Mouse (Mus musculus) liver, embryonic 13.5 days (tissue): ENCODE measurements around the gene Lmod1. TPM values are rescaled to one million over a fixed set of nuclear protein-coding genes. Genes with fewer than 3 reads are reported as not detected.

Experiments used
- ATAC-seq: fragments of 200-750 bp; cut with Nextera tagmentation; 2 replicates; pipeline ENCODE4 v1.8.0; 2017; ENCODE audit warnings: low read depth, mild to moderate bottlenecking, moderate number of reproducible peaks, moderate library complexity
- DNase-seq: peaks from one replicate; pipeline ENCODE4 v3.0.0; 2022
- H3K27ac ChIP-seq: fragments of 300-500 bp; sonication (generic); 2 replicates; pipeline ENCODE4 v1.5.1; 2015; ENCODE audit warnings: moderate library complexity, mild to moderate bottlenecking, inconsistent platforms
- H3K27me3 ChIP-seq: fragments of 300-500 bp; sonication (generic); 2 replicates; pipeline ENCODE4 v1.6.1; 2015; ENCODE audit warnings: mild to moderate bottlenecking, inconsistent platforms
- H3K36me3 ChIP-seq: fragments of 300-500 bp; sonication (generic); 2 replicates; pipeline ENCODE4 v1.6.1; 2015; ENCODE audit warnings: mild to moderate bottlenecking, inconsistent platforms
- H3K4me1 ChIP-seq: fragments of 300-500 bp; sonication (generic); replicated peaks from 2 replicates; pipeline ENCODE4 v1.6.1; 2015; ENCODE audit warnings: inconsistent platforms
- H3K4me2 ChIP-seq: fragments of 300-500 bp; sonication (generic); 2 replicates; pipeline ENCODE4 v1.6.1; 2015; ENCODE audit warnings: inconsistent platforms, mild to moderate bottlenecking, moderate library complexity
- H3K4me3 ChIP-seq: fragments of 300-500 bp; sonication (generic); replicated peaks from 2 replicates; pipeline ENCODE4 v1.5.1; 2015; ENCODE audit warnings: mild to moderate bottlenecking, inconsistent platforms
- H3K9ac ChIP-seq: fragments of 300-500 bp; sonication (generic); 2 replicates; pipeline ENCODE4 v1.6.1; 2015; ENCODE audit warnings: mild to moderate bottlenecking, inconsistent platforms
- H3K9me3 ChIP-seq: fragments of 300-500 bp; sonication (generic); replicated peaks from 2 replicates; pipeline ENCODE4 v1.6.1; 2016; ENCODE audit warnings: inconsistent platforms
- WGBS: fragments of 180-500 bp; shearing (Covaris S2); methylation state at CpG from one replicate; pipeline ENCODE4 v1.1.7; 2015; ENCODE audit not compliant: insufficient replicate concordance; 5-methylcytosine and 5-hydroxymethylcytosine counted together
- polyA plus RNA-seq: library from polyadenylated mRNA; unstranded; fragments of >200 nt; fragmentation: Nextera tagmentation; extraction: Ambion mirVana; gene quantifications from 2 replicates; pipeline ENCODE4 v1.2.1, GENCODE M21; 2015

The Lmod1 gene
- polyA plus RNA-seq, 1 experiment from 2014 or later: 0.10 TPM

- H3K9me3 ChIP-seq: no peaks in the 10 kb centered on the region
- H3K27ac ChIP-seq: no peak overlapping the region
- no peaks in the 10 kb centered on the region for H3K36me3 ChIP-seq
- H3K27me3 ChIP-seq: 0 out of 2 replicates have a peak, but pooled peaks cover 8% of the 10 kb centered on the region
- no peak overlapping the region for H3K4me3 ChIP-seq
- ATAC-seq (no peak), DNase-seq (no peak)
- H3K9ac ChIP-seq: no peak overlapping the region
- H3K4me2 ChIP-seq: no peak overlapping the region
- WGBS: 69% methylated on average over 8 of the region's 8 CpGs
- peaks cover 2% of the 10 kb centered on the region; the same call in 1 of the 2 replicates for H3K4me1 ChIP-seq
These were observed 38.8 kb downstream of the Lmod1 start for GRCm38 (mm10) chr1:135363446-135363845.

DNA sequence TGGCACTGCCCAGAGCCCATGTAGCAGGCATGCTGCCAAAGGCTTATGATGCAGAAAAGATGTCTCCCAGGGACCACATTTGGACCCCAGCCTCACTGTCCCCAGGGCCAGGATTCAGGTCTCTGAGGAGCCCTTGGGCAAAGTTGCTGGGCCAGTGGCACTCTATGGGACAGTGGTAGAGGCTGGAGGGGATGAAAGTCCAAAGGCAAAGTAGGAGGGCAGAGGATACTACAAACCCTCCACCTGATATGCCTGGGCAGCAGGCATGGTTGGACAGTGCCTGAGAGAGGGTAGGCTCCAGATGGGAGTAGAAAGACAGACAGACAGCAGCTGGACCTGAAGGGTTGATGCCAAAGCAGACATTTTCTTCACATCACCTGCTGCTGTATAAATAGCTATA lies 41.8 kb downstream of the Lmod1 start:
- no peak for ATAC-seq
- no peak overlapping the region for H3K4me3 ChIP-seq
- H3K9ac ChIP-seq: no peak overlapping the region
- H3K36me3 ChIP-seq: no peaks in the 10 kb centered on the region
- H3K27ac ChIP-seq: no peak overlapping the region
- H3K9me3 ChIP-seq: no peaks in the 10 kb centered on the region
- peaks cover 7% of the 10 kb centered on the region; the same call in 1 of the 2 replicates for H3K4me1 ChIP-seq
- H3K4me2 ChIP-seq: no peak overlapping the region
- H3K27me3 ChIP-seq: peaks cover 21% of the 10 kb centered on the region; the same call in 1 of the 2 replicates
- DNase-seq: no peak

DNA sequence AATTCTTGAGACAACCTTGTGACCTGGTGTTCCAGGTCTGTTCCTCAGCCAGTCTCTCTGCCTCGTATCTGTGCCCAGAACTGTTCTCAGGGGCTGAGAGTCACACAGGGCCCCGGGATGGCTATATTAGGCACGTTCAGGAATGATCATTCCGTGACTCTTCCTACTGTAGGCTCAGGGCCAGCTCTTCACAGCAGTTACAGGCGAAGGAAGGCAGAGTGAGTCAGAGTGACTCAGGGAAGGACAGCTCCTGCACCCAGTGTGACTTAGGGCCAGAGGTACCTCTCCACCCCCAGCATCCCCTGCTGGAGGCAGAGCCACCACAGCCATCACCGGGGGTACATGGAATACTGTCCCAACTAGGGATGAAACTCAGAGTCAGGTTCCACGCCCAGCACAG lies 42.4 kb downstream of the Lmod1 start:
- no peaks in the 10 kb centered on the region for H3K9me3 ChIP-seq
- no peak overlapping the region for H3K9ac ChIP-seq
- peaks cover 7% of the 10 kb centered on the region; the same call in 1 of the 2 replicates for H3K4me1 ChIP-seq
- DNase-seq: no peak
- no peak overlapping the region for H3K27ac ChIP-seq
- ATAC-seq: no peak
- H3K36me3 ChIP-seq: no peaks in the 10 kb centered on the region
- H3K4me3 ChIP-seq: no peak overlapping the region
- H3K4me2 ChIP-seq: no peak overlapping the region
- peaks cover 21% of the 10 kb centered on the region; the same call in 1 of the 2 replicates for H3K27me3 ChIP-seq
- WGBS: 68% methylated on average over 7 of the region's 7 CpGs

GRCm38 (mm10) chr1:135367595-135367994 lies 43.0 kb downstream of the Lmod1 start:
- no peaks in the 10 kb centered on the region for H3K36me3 ChIP-seq
- 46% methylated on average over 8 of the region's 8 CpGs for WGBS
- ATAC-seq: no peak

GRCm38 (mm10) chr1:135368245-135368644 lies 43.6 kb downstream of the Lmod1 start:
- peak overlapping the region; percentile 67 for H3K4me2 ChIP-seq
- H3K27me3 ChIP-seq: peaks cover 27% of the 10 kb centered on the region
- H3K4me3 ChIP-seq: peak overlapping the region; percentile 43
- no peak overlapping the region for H3K27ac ChIP-seq
- DNase-seq: peak; percentile 38
- ATAC-seq: 0 out of 2 replicates have a peak, but pooled peaks have one; percentile 28
- peaks cover 7% of the 10 kb centered on the region; the same call in 1 of the 2 replicates for H3K4me1 ChIP-seq
- no peaks in the 10 kb centered on the region for H3K9me3 ChIP-seq
- no peaks in the 10 kb centered on the region for H3K36me3 ChIP-seq
- peak overlapping the region; percentile 41; the same call in 1 of the 2 replicates for H3K9ac ChIP-seq
- WGBS: 2% methylated on average over 20 of the region's 20 CpGs

More at GRCm38 (mm10) chr1:135367595-135367994, 43.0 kb downstream of the Lmod1 start:
- Histone ChIP-seq H3K27me3 (peaks cover 21% of the 10 kb centered on the region; the same call in 1 of the 2 replicates), H3K9ac (no peak overlapping the region), H3K4me2 (no peak overlapping the region), H3K27ac (no peak overlapping the region), H3K9me3 (no peaks in the 10 kb centered on the region), H3K4me1 (peaks cover 7% of the 10 kb centered on the region; the same call in 1 of the 2 replicates), H3K4me3 (no peak overlapping the region)
- no peak for DNase-seq

DNA sequence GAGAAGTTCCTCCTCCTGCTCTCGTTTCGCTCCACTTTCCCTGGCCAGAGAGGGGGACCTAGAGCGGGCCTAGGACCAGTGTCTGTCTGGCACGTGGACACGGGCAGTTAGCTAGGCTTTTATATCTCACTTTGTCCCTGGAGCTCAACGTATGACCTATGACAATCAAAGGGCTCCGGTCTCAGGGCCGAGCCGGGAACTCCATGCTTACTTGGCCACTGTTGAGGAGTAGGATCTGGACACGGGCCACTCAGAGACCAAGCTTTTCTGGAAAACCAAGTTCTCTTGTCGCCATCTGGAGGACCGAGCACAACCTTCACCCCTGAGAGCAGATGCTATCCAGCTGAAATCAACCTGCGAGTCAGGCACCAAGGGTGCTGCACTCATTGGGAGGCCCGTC lies 44.4 kb downstream of the Lmod1 start:
- Histone ChIP-seq H3K9me3 (no peaks in the 10 kb centered on the region), H3K4me2 (peak overlapping the region; percentile 67), H3K36me3 (no peaks in the 10 kb centered on the region), H3K27me3 (peaks cover 32% of the 10 kb centered on the region), H3K4me3 (peak overlapping the region; percentile 43; the same call in 1 of the 2 replicates), H3K27ac (no peak overlapping the region), H3K4me1 (peaks cover 7% of the 10 kb centered on the region; the same call in 1 of the 2 replicates), H3K9ac (no peak overlapping the region; the same call in 1 of the 2 replicates)
- WGBS: 19% methylated on average over 14 of the region's 14 CpGs
- no peak for DNase-seq
- ATAC-seq: no peak

DNA sequence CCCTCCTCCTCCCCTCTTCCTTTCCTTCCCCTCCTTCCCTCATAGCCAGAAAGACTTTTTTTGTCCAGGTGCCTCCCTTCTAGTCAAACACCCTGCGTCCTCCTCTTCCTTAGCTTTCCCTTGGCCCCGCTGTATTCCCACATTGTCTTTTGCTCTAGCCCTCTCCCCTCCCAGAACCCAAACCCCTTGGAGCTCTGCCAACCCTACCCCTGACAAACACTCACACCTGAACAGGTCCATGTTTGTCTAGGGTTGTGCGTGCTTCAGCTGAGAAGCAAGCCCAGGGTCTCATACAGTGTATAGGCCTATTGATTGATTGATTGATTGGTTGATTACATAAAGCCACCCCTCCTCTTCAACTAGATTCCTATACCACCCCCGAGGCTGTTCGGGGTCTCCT lies 44.8 kb downstream of the Lmod1 start:
- no peak overlapping the region for H3K9ac ChIP-seq
- H3K4me2 ChIP-seq: no peak overlapping the region
- no peak for DNase-seq
- no peaks in the 10 kb centered on the region for H3K9me3 ChIP-seq
- no peaks in the 10 kb centered on the region for H3K36me3 ChIP-seq
- no peak for ATAC-seq
- 56% methylated on average over 5 of the region's 5 CpGs for WGBS
- H3K27me3 ChIP-seq: peaks cover 36% of the 10 kb centered on the region
- H3K4me3 ChIP-seq: no peak overlapping the region
- no peak overlapping the region for H3K27ac ChIP-seq
- H3K4me1 ChIP-seq: peaks cover 11% of the 10 kb centered on the region

- DNase-seq (no peak), ATAC-seq (no peak)
- Histone ChIP-seq H3K4me3 (no peak overlapping the region), H3K27ac (no peak overlapping the region), H3K9ac (no peak overlapping the region), H3K27me3 (peaks cover 53% of the 10 kb centered on the region), H3K9me3 (no peaks in the 10 kb centered on the region), H3K4me1 (peaks cover 20% of the 10 kb centered on the region), H3K36me3 (no peaks in the 10 kb centered on the region), H3K4me2 (no peak overlapping the region)
- WGBS: 53% methylated on average over 4 of the region's 4 CpGs
These were observed 48.6 kb downstream of the Lmod1 start for GRCm38 (mm10) chr1:135373171-135373677.

- Histone ChIP-seq H3K4me2 (peak overlapping the region; percentile 74), H3K36me3 (no peaks in the 10 kb centered on the region), H3K4me3 (peak overlapping the region; percentile 55), H3K27me3 (peaks cover 45% of the 10 kb centered on the region), H3K27ac (no peak overlapping the region), H3K4me1 (peaks cover 13% of the 10 kb centered on the region), H3K9ac (peak overlapping the region; percentile 54), H3K9me3 (no peaks in the 10 kb centered on the region)
- 6% methylated on average over 19 of the region's 19 CpGs for WGBS
- ATAC-seq (no peak), DNase-seq (no peak)
These were observed 49.7 kb downstream of the Lmod1 start for GRCm38 (mm10) chr1:135374175-135374867.

DNA sequence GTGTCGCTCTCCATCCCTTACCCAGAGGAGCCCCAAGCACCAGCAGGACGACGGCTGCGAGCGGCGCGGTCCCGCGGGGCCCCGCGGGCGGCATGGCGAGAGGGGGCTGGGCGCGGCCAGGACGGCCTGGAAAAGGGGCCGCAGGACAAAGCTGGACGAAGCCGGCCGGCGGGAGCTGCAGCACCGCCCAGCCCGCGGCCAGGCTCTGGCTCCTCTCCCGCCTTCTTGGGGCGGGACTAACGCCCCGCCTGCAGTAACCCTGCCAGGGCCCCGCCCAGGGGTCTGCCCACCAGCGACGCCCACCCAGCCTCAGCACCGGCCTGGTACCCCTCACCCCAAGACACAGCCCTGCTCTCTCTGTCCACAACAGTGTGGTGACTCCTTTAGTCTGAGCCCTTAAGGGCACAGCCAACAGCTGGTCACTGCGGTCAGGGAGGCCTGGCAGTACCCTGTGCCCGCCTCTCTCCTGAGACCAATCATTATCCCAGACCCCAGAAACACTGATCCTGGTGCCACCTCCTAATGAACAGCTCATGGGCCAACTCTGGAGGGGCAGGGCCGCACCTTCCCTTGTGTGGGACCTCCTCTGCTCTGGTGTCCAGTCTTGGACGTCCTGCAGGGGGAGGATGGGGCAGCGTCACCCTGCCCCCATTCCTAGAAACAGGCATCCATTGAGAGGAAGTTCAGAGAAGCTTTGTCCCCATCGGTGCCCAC lies 50.4 kb downstream of the Lmod1 start, which contains the start of gene Shisa4:
Gene Shisa4 (minus strand): TSS at position 370 of the 714 bp plus-strand sequence.
- H3K4me1 ChIP-seq: peaks cover 13% of the 10 kb centered on the region
- peak within 1 kb of the TSS; percentile 74 for H3K4me2 ChIP-seq
- peak; percentile 4 for DNase-seq
- peaks cover 40% of the 10 kb centered on the region for H3K27me3 ChIP-seq
- H3K9me3 ChIP-seq: no peaks in the 10 kb centered on the region
- H3K36me3 ChIP-seq: no peaks in the 10 kb centered on the region
- peak; percentile 63 for ATAC-seq
- no peak within 1 kb of the TSS for H3K27ac ChIP-seq
- peak within 1 kb of the TSS; percentile 54 for H3K9ac ChIP-seq
- WGBS: 6% methylated on average over 33 of the region's 38 CpGs
- H3K4me3 ChIP-seq: peak within 1 kb of the TSS; percentile 55

DNA sequence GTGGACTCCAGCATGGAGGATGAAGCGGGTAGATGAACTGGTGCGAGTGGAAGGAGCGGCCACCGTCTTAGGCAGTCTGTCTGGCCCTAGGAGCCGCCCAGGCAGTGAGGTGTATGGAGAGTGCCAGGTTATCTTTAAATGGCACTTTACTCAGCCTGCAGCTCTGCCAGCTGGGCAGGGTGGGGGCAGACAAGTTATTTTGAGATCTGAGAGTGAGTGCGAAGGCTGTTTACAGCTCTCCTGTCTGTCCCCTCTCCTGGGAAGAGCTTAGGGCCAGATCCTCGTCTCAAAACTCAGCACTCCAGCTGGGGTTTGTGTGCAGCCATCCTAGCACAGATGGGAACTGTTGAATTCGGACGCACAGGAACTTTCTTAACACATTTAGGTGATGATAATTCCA lies 54.0 kb downstream of the Lmod1 start:
- no peak overlapping the region for H3K4me3 ChIP-seq
- H3K36me3 ChIP-seq: peaks cover 7% of the 10 kb centered on the region
- peaks cover 13% of the 10 kb centered on the region for H3K4me1 ChIP-seq
- H3K9me3 ChIP-seq: no peaks in the 10 kb centered on the region
- H3K9ac ChIP-seq: no peak overlapping the region
- ATAC-seq (no peak), DNase-seq (no peak)
- H3K27me3 ChIP-seq: peaks cover 32% of the 10 kb centered on the region
- H3K27ac ChIP-seq: no peak overlapping the region
- 55% methylated on average over 9 of the region's 9 CpGs for WGBS
- H3K4me2 ChIP-seq: no peak overlapping the region
